8 mouse cellular contexts compared by ENCODE assay signal in the genomic region with DNA sequence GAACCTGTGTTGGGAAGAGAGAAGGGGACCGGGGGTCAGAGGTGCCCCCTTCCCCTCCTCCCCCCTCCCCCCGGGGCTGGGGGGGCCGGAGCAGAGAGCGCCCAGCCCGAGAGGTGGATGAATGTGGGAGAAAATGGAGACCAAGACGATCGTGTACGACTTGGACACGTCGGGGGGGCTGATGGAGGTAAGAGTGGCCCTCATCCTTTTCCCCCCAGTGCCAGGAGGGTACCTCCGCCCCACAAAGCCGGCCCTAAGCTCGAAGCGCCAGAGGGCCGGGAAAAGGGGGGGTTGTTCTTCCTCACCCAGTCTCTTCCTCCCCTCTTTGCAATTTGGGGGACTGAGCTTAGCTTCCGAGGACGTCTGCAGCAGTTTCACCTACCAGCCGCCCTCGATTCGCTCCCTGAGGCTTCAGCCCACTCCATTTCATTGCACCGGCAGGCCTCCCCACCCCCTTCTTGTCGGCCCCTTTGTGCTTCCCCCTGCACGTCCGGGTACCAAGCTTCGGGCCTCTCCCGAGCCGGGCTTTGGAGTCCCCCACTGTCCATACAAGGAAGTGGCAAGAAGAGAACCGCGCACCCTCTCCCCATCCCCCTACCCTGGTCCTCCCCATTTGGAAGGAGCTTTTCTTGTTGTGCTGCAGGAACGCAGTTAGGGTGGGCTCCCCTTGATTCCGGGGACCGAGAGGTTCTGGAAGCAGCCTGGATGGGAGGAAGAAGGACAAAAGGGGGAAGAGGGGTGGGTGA. TPM values are rescaled to one million over a fixed set of nuclear protein-coding genes. Genes with fewer than 3 reads are reported as not detected.
A peak's percentile ranks its signal among the peaks of the same experiment; 100 is the strongest.
DNase-seq lines count a peak whose midpoint lies in the region; ATAC-seq lines count a peak whose summit lies in the region.

No protein-coding gene starts in this region.

- no peak for ATAC-seq in kidney, embryonic 16.5 days (ENCODE audit: low FRiP score, low TSS enrichment)
- no peak for ATAC-seq in liver, embryonic 13.5 days (ENCODE audit: low read depth)
- ATAC-seq in neural tube, embryonic 12.5 days (ENCODE audit: low FRiP score, low read depth): no peak

- WGBS in heart, embryonic 10.5 days: 0% methylated on average over 28 of the region's 32 CpGs
- WGBS in kidney, embryonic 16.5 days: under 1% methylated on average over 24 of the region's 32 CpGs
- WGBS in liver, embryonic 13.5 days (ENCODE audit: insufficient replicate concordance): under 1% methylated on average over 26 of the region's 32 CpGs
- WGBS in neural tube, embryonic 12.5 days: under 1% methylated on average over 29 of the region's 32 CpGs

- peak; percentile 52 to 55 for DNase-seq in heart, adult 18-20 months
- DNase-seq in heart, adult 8-10 months (ENCODE audit: low spot score): no peak
- DNase-seq in cerebellum, postnatal 25 days: peak; percentile 43 to 67
- DNase-seq in heart, embryonic 10.5 days (ENCODE audit: low spot score): peak; percentile 90
- DNase-seq in liver, embryonic 13.5 days: peak; percentile 47
- DNase-seq in testis, postnatal 14 days (ENCODE audit: low spot score): peak; percentile 64

- peaks cover 31% of the 10 kb centered on the region for H3K36me3 ChIP-seq in heart, embryonic 10.5 days
- peaks cover 8% of the 10 kb centered on the region for H3K36me3 ChIP-seq in kidney, embryonic 16.5 days (ENCODE audit: insufficient read depth, low read length)
- H3K36me3 ChIP-seq in liver, embryonic 13.5 days: peaks cover 23% of the 10 kb centered on the region
- peaks cover 6% of the 10 kb centered on the region for H3K36me3 ChIP-seq in neural tube, embryonic 12.5 days

- H3K4me3 ChIP-seq in heart, embryonic 10.5 days: peak overlapping the region; percentile 100
- H3K4me3 ChIP-seq in kidney, embryonic 16.5 days (ENCODE audit: low read length): peak overlapping the region; percentile 98
- H3K4me3 ChIP-seq in liver, embryonic 13.5 days (replicated peaks): peak overlapping the region; percentile 100
- peak overlapping the region; percentile 100 for H3K4me3 ChIP-seq in neural tube, embryonic 12.5 days

- H3K9ac ChIP-seq in kidney, embryonic 16.5 days (replicated peaks; ENCODE audit: low read length): peak overlapping the region; percentile 93
- H3K9ac ChIP-seq in liver, embryonic 13.5 days: peak overlapping the region; percentile 100
- H3K9ac ChIP-seq in neural tube, embryonic 12.5 days: peak overlapping the region; percentile 100

- 0 out of 2 replicates have a peak, but pooled peaks cover 8% of the 10 kb centered on the region for H3K27me3 ChIP-seq in heart, embryonic 10.5 days (ENCODE audit: insufficient read depth, poor library complexity, severe bottlenecking)
- no peaks in the 10 kb centered on the region for H3K27me3 ChIP-seq in kidney, embryonic 16.5 days (ENCODE audit: insufficient read depth, low read length)
- peaks cover 7% of the 10 kb centered on the region for H3K27me3 ChIP-seq in liver, embryonic 13.5 days
- peaks cover 5% of the 10 kb centered on the region; the same call in 1 of the 2 replicates for H3K27me3 ChIP-seq in neural tube, embryonic 12.5 days (replicated peaks)

- peak overlapping the region; percentile 85 for H3K4me2 ChIP-seq in kidney, embryonic 16.5 days (replicated peaks; ENCODE audit: low read depth, low read length)
- H3K4me2 ChIP-seq in liver, embryonic 13.5 days: peak overlapping the region; percentile 90
- peak overlapping the region; percentile 88 for H3K4me2 ChIP-seq in neural tube, embryonic 12.5 days (replicated peaks)

- no peaks in the 10 kb centered on the region for H3K9me3 ChIP-seq in heart, embryonic 10.5 days
- H3K9me3 ChIP-seq in kidney, embryonic 16.5 days (ENCODE audit: low read length): no peaks in the 10 kb centered on the region
- no peaks in the 10 kb centered on the region for H3K9me3 ChIP-seq in liver, embryonic 13.5 days (replicated peaks)
- H3K9me3 ChIP-seq in neural tube, embryonic 12.5 days: no peaks in the 10 kb centered on the region

- peak overlapping the region; percentile 97 for H3K27ac ChIP-seq in heart, embryonic 10.5 days
- H3K27ac ChIP-seq in kidney, embryonic 16.5 days (ENCODE audit: low read length): peak overlapping the region; percentile 94
- H3K27ac ChIP-seq in liver, embryonic 13.5 days: peak overlapping the region; percentile 93
- H3K27ac ChIP-seq in neural tube, embryonic 12.5 days: peak overlapping the region; percentile 86

- H3K4me1 ChIP-seq in heart, embryonic 10.5 days: peaks cover 18% of the 10 kb centered on the region
- peaks cover 16% of the 10 kb centered on the region for H3K4me1 ChIP-seq in kidney, embryonic 16.5 days (ENCODE audit: insufficient read depth, low read length)
- H3K4me1 ChIP-seq in liver, embryonic 13.5 days (replicated peaks): peaks cover 44% of the 10 kb centered on the region
- peaks cover 16% of the 10 kb centered on the region for H3K4me1 ChIP-seq in neural tube, embryonic 12.5 days

RNA-seq across cellular contexts. Expression of gene Phf12, which starts 0.8 kb away (rescaled TPM):
- 10 to 100 TPM; 21.7 to 21.9 TPM for total RNA-seq in heart, adult 18-20 months (2021)
- total RNA-seq in heart, adult 8-10 months (2022): 10 to 100 TPM; 24.8 to 27.5 (median 26.0) TPM
- 13.2 and 20.0 TPM in 2 replicates for polyA plus RNA-seq in heart, embryonic 10.5 days (2016; fragmentation: Nextera tagmentation; extraction: Ambion mirVana)
- polyA plus RNA-seq in kidney, embryonic 16.5 days (2015; fragmentation: Nextera tagmentation; extraction: Ambion mirVana): 15.9 and 16.0 TPM in 2 replicates
- 6.5 and 7.6 TPM in 2 replicates for polyA plus RNA-seq in liver, embryonic 13.5 days (2015; fragmentation: Nextera tagmentation; extraction: Ambion mirVana)
- 29.5 and 29.7 TPM in 2 replicates for polyA plus RNA-seq in neural tube, embryonic 12.5 days (2016; fragmentation: Nextera tagmentation; extraction: Ambion mirVana)

RNA-seq across cellular contexts. Expression of gene Dhrs13, which starts 48.7 kb away (rescaled TPM):
- total RNA-seq in heart, adult 18-20 months (2021): 1 to 10 TPM; 4.1 to 5.2 TPM
- 1 to 10 TPM; 2.8 to 5.1 (median 4.2) TPM for total RNA-seq in heart, adult 8-10 months (2022)
- polyA plus RNA-seq in heart, embryonic 10.5 days (2016; fragmentation: Nextera tagmentation; extraction: Ambion mirVana): 14.6 and 16.5 TPM in 2 replicates
- 17.0 and 17.1 TPM in 2 replicates for polyA plus RNA-seq in kidney, embryonic 16.5 days (2015; fragmentation: Nextera tagmentation; extraction: Ambion mirVana)
- polyA plus RNA-seq in liver, embryonic 13.5 days (2015; fragmentation: Nextera tagmentation; extraction: Ambion mirVana): 18.2 and 19.3 TPM in 2 replicates
- polyA plus RNA-seq in neural tube, embryonic 12.5 days (2016; fragmentation: Nextera tagmentation; extraction: Ambion mirVana): 24.5 and 29.0 TPM in 2 replicates

RNA-seq across cellular contexts. Expression of gene Sez6, which starts 52.8 kb away (rescaled TPM):
- under 1 TPM; 0.12 to 0.31 TPM for total RNA-seq in heart, adult 18-20 months (2021)
- total RNA-seq in heart, adult 8-10 months (2022): under 1 TPM; 0.19 to 0.84 (median 0.52) TPM
- 0.05 and 0.30 TPM in 2 replicates for polyA plus RNA-seq in heart, embryonic 10.5 days (2016; fragmentation: Nextera tagmentation; extraction: Ambion mirVana)
- 0.19 and 0.27 TPM in 2 replicates for polyA plus RNA-seq in kidney, embryonic 16.5 days (2015; fragmentation: Nextera tagmentation; extraction: Ambion mirVana)
- polyA plus RNA-seq in liver, embryonic 13.5 days (2015; fragmentation: Nextera tagmentation; extraction: Ambion mirVana): 0.03 and 0.20 TPM in 2 replicates
- 48.5 and 51.4 TPM in 2 replicates for polyA plus RNA-seq in neural tube, embryonic 12.5 days (2016; fragmentation: Nextera tagmentation; extraction: Ambion mirVana)

RNA-seq across cellular contexts. Expression of gene Flot2, which starts 54.4 kb away (rescaled TPM):
- 10 to 100 TPM; 54.1 to 56.0 TPM for total RNA-seq in heart, adult 18-20 months (2021)
- total RNA-seq in heart, adult 8-10 months (2022): 10 to 100 TPM; 53.5 to 62.6 (median 56.4) TPM
- 72.0 and 81.4 TPM in 2 replicates for polyA plus RNA-seq in heart, embryonic 10.5 days (2016; fragmentation: Nextera tagmentation; extraction: Ambion mirVana)
- polyA plus RNA-seq in kidney, embryonic 16.5 days (2015; fragmentation: Nextera tagmentation; extraction: Ambion mirVana): 57.4 and 61.1 TPM in 2 replicates
- polyA plus RNA-seq in liver, embryonic 13.5 days (2015; fragmentation: Nextera tagmentation; extraction: Ambion mirVana): 24.6 and 27.1 TPM in 2 replicates
- 74.8 and 81.0 TPM in 2 replicates for polyA plus RNA-seq in neural tube, embryonic 12.5 days (2016; fragmentation: Nextera tagmentation; extraction: Ambion mirVana)

Comparison
In these comparisons a context has a peak if more than half of its experiments do, and no peak if none do; other contexts are left out.
1. RNA of gene Sez6, which starts 52.8 kb away (polyA plus RNA-seq): 48.5 to 51.4 TPM in neural tube, embryonic 12.5 days; 0.05 to 0.30 TPM in heart, embryonic 10.5 days, 0.19 to 0.27 TPM in kidney, embryonic 16.5 days and 0.03 to 0.20 TPM in liver, embryonic 13.5 days; every median in the first group is over 10 times any median in the second.
2. Peak in every context shown above with its lines, with median percentiles within 50 percentile points of each other: H3K27ac ChIP-seq, H3K4me3 ChIP-seq, H3K4me2 ChIP-seq and H3K9ac ChIP-seq.